Mouse (Mus musculus): Measurements from ENCODE around the gene Nhlrc1. TPM values are rescaled to one million over a fixed set of nuclear protein-coding genes. Genes with fewer than 3 reads are reported as not detected.

Gene Nhlrc1
- polyA plus RNA-seq, 1 experiment from 2014 or later, result 4.5 TPM

- Histone ChIP-seq H3K36me3 (ENCODE audit: control insufficient read depth, insufficient read depth, low read length) (no peaks in the 10 kb centered on the region), H3K4me3 (ENCODE audit: control insufficient read depth in 1 of 2, insufficient read depth in 1 of 2, low read depth in 1 of 2, low read length in 2 of 2) (no peak overlapping the region), H3K9ac (ENCODE audit: low read length) (no peak overlapping the region), H3K27me3 (ENCODE audit: control insufficient read depth, insufficient read depth, low read length) (no peaks in the 10 kb centered on the region), H3K4me2 (ENCODE audit: low read length) (no peak overlapping the region), H3K27ac (replicated peaks in 1 of 2; ENCODE audit: control insufficient read depth in 1 of 2, insufficient read depth in 1 of 2, low read depth in 2 of 2, low read length in 2 of 2) (no peak overlapping the region), H3K9me3 (ENCODE audit: control insufficient read depth, low read length) (no peaks in the 10 kb centered on the region), H3K4me1 (ENCODE audit: control insufficient read depth in 2 of 2, insufficient read depth in 2 of 2, low read length in 2 of 2) (peaks cover 0 to 3% of the 10 kb centered on the region in 2 experiments; a peak in 1 of 4 replicates)
- 89% methylated on average over 4 of the region's 4 CpGs for WGBS
- ATAC-seq (ENCODE audit: insufficient number of reproducible peaks, insufficient read depth, low FRiP score, low read depth), result no peak
These were observed 13.1 kb downstream of the Nhlrc1 start for GRCm38 (mm10) chr13:47001590-47001989.

- no peaks in the 10 kb centered on the region for H3K36me3 ChIP-seq (ENCODE audit: control insufficient read depth, insufficient read depth, low read length)
- no peak overlapping the region for H3K9ac ChIP-seq (ENCODE audit: low read length)
- H3K4me1 ChIP-seq (ENCODE audit: control insufficient read depth in 2 of 2, insufficient read depth in 2 of 2, low read length in 2 of 2), result no peaks in the 10 kb centered on the region
- no peak overlapping the region for H3K4me2 ChIP-seq (ENCODE audit: low read length)
- no peak overlapping the region for H3K4me3 ChIP-seq (ENCODE audit: control insufficient read depth in 1 of 2, insufficient read depth in 1 of 2, low read depth in 1 of 2, low read length in 2 of 2)
- 46% methylated on average over 5 of the region's 5 CpGs for WGBS
- H3K27me3 ChIP-seq (ENCODE audit: control insufficient read depth, insufficient read depth, low read length), result no peaks in the 10 kb centered on the region
- H3K9me3 ChIP-seq (ENCODE audit: control insufficient read depth, low read length), result no peaks in the 10 kb centered on the region
- ATAC-seq (ENCODE audit: insufficient number of reproducible peaks, insufficient read depth, low FRiP score, low read depth), result no peak
- H3K27ac ChIP-seq (replicated peaks in 1 of 2; ENCODE audit: control insufficient read depth in 1 of 2, insufficient read depth in 1 of 2, low read depth in 2 of 2, low read length in 2 of 2), result no peak overlapping the region
These were observed 15.2 kb downstream of the Nhlrc1 start for GRCm38 (mm10) chr13:46999498-46999897.

- Histone ChIP-seq H3K4me3 (ENCODE audit: control insufficient read depth in 1 of 2, insufficient read depth in 1 of 2, low read depth in 1 of 2, low read length in 2 of 2) (no peak overlapping the region), H3K4me2 (ENCODE audit: low read length) (no peak overlapping the region), H3K9me3 (ENCODE audit: control insufficient read depth, low read length) (no peaks in the 10 kb centered on the region), H3K4me1 (ENCODE audit: control insufficient read depth in 2 of 2, insufficient read depth in 2 of 2, low read length in 2 of 2) (peaks cover 3 to 4% of the 10 kb centered on the region in 2 experiments; a peak in 1 of 4 replicates), H3K27ac (replicated peaks in 1 of 2; ENCODE audit: control insufficient read depth in 1 of 2, insufficient read depth in 1 of 2, low read depth in 2 of 2, low read length in 2 of 2) (no peak overlapping the region), H3K27me3 (ENCODE audit: control insufficient read depth, insufficient read depth, low read length) (no peaks in the 10 kb centered on the region), H3K36me3 (ENCODE audit: control insufficient read depth, insufficient read depth, low read length) (no peaks in the 10 kb centered on the region), H3K9ac (ENCODE audit: low read length) (no peak overlapping the region)
- WGBS, result 75% methylated on average over 4 of the region's 4 CpGs
- ATAC-seq (ENCODE audit: insufficient number of reproducible peaks, insufficient read depth, low FRiP score, low read depth), result no peak
These were observed 17.3 kb downstream of the Nhlrc1 start for GRCm38 (mm10) chr13:46997355-46997754.

- H3K4me2 ChIP-seq (ENCODE audit: low read length), result no peak overlapping the region
These were observed 21.4 kb downstream of the Nhlrc1 start for GRCm38 (mm10) chr13:46993274-46993551.

GRCm38 (mm10) chr13:46992516-46993273, 22.0 kb downstream of the Nhlrc1 start:
- no peaks in the 10 kb centered on the region for H3K9me3 ChIP-seq (ENCODE audit: control insufficient read depth, low read length)
- no peak overlapping the region for H3K4me2 ChIP-seq (ENCODE audit: low read length)
- no peak overlapping the region for H3K4me3 ChIP-seq (ENCODE audit: control insufficient read depth in 1 of 2, insufficient read depth in 1 of 2, low read depth in 1 of 2, low read length in 2 of 2)
- no peak overlapping the region for H3K27ac ChIP-seq (replicated peaks in 1 of 2; ENCODE audit: control insufficient read depth in 1 of 2, insufficient read depth in 1 of 2, low read depth in 2 of 2, low read length in 2 of 2)
- 80% methylated on average over 7 of the region's 7 CpGs for WGBS
- no peak for ATAC-seq (ENCODE audit: insufficient number of reproducible peaks, insufficient read depth, low FRiP score, low read depth)
- no peaks in the 10 kb centered on the region for H3K36me3 ChIP-seq (ENCODE audit: control insufficient read depth, insufficient read depth, low read length)
- H3K4me1 ChIP-seq (ENCODE audit: control insufficient read depth in 2 of 2, insufficient read depth in 2 of 2, low read length in 2 of 2), result peaks cover 7 to 15% of the 10 kb centered on the region in 2 experiments; a peak in 3 of 4 replicates
- no peak overlapping the region for H3K9ac ChIP-seq (ENCODE audit: low read length)
- no peaks in the 10 kb centered on the region for H3K27me3 ChIP-seq (ENCODE audit: control insufficient read depth, insufficient read depth, low read length)

More at GRCm38 (mm10) chr13:46993274-46993551, 21.4 kb downstream of the Nhlrc1 start:
- 88% methylated on average over 2 of the region's 2 CpGs for WGBS
- H3K27me3 ChIP-seq (ENCODE audit: control insufficient read depth, insufficient read depth, low read length), result no peaks in the 10 kb centered on the region
- peaks cover 7 to 15% of the 10 kb centered on the region in 2 experiments; a peak in 3 of 4 replicates for H3K4me1 ChIP-seq (ENCODE audit: control insufficient read depth in 2 of 2, insufficient read depth in 2 of 2, low read length in 2 of 2)
- H3K4me3 ChIP-seq (ENCODE audit: control insufficient read depth in 1 of 2, insufficient read depth in 1 of 2, low read depth in 1 of 2, low read length in 2 of 2), result no peak overlapping the region
- no peak for ATAC-seq (ENCODE audit: insufficient number of reproducible peaks, insufficient read depth, low FRiP score, low read depth)
- no peak overlapping the region for H3K27ac ChIP-seq (replicated peaks in 1 of 2; ENCODE audit: control insufficient read depth in 1 of 2, insufficient read depth in 1 of 2, low read depth in 2 of 2, low read length in 2 of 2)
- H3K9me3 ChIP-seq (ENCODE audit: control insufficient read depth, low read length), result no peaks in the 10 kb centered on the region
- no peak overlapping the region for H3K9ac ChIP-seq (ENCODE audit: low read length)
- no peaks in the 10 kb centered on the region for H3K36me3 ChIP-seq (ENCODE audit: control insufficient read depth, insufficient read depth, low read length)

GRCm38 (mm10) chr13:46990376-46991011, 24.2 kb downstream of the Nhlrc1 start:
- H3K9me3 ChIP-seq (ENCODE audit: control insufficient read depth, low read length), result no peaks in the 10 kb centered on the region
- H3K4me1 ChIP-seq (ENCODE audit: control insufficient read depth in 2 of 2, insufficient read depth in 2 of 2, low read length in 2 of 2), result peaks cover 13 to 21% of the 10 kb centered on the region in 2 experiments; a peak in 3 of 4 replicates
- no peaks in the 10 kb centered on the region for H3K36me3 ChIP-seq (ENCODE audit: control insufficient read depth, insufficient read depth, low read length)
- no peak overlapping the region for H3K4me3 ChIP-seq (ENCODE audit: control insufficient read depth in 1 of 2, insufficient read depth in 1 of 2, low read depth in 1 of 2, low read length in 2 of 2)
- no peak overlapping the region for H3K9ac ChIP-seq (ENCODE audit: low read length)
- 18% methylated on average over 4 of the region's 4 CpGs for WGBS
- no peak for ATAC-seq (ENCODE audit: insufficient number of reproducible peaks, insufficient read depth, low FRiP score, low read depth)
- no peak overlapping the region for H3K27ac ChIP-seq (replicated peaks in 1 of 2; ENCODE audit: control insufficient read depth in 1 of 2, insufficient read depth in 1 of 2, low read depth in 2 of 2, low read length in 2 of 2)
- H3K27me3 ChIP-seq (ENCODE audit: control insufficient read depth, insufficient read depth, low read length), result no peaks in the 10 kb centered on the region
- no peak overlapping the region for H3K4me2 ChIP-seq (ENCODE audit: low read length)

- Histone ChIP-seq H3K36me3 (ENCODE audit: control insufficient read depth, insufficient read depth, low read length) (no peaks in the 10 kb centered on the region), H3K4me3 (ENCODE audit: control insufficient read depth in 1 of 2, insufficient read depth in 1 of 2, low read depth in 1 of 2, low read length in 2 of 2) (no peak overlapping the region), H3K4me1 (ENCODE audit: control insufficient read depth in 2 of 2, insufficient read depth in 2 of 2, low read length in 2 of 2) (peaks cover 10 to 17% of the 10 kb centered on the region in 2 experiments; a peak in 3 of 4 replicates), H3K9ac (ENCODE audit: low read length) (no peak overlapping the region), H3K9me3 (ENCODE audit: control insufficient read depth, low read length) (no peaks in the 10 kb centered on the region), H3K27ac (replicated peaks in 1 of 2; ENCODE audit: control insufficient read depth in 1 of 2, insufficient read depth in 1 of 2, low read depth in 2 of 2, low read length in 2 of 2) (no peak overlapping the region), H3K4me2 (ENCODE audit: low read length) (no peak overlapping the region), H3K27me3 (ENCODE audit: control insufficient read depth, insufficient read depth, low read length) (no peaks in the 10 kb centered on the region)
- 65% methylated on average over 8 of the region's 8 CpGs for WGBS
- ATAC-seq (ENCODE audit: insufficient number of reproducible peaks, insufficient read depth, low FRiP score, low read depth), result no peak
These were observed 26.7 kb downstream of the Nhlrc1 start for GRCm38 (mm10) chr13:46987941-46988340.

Measured in heart, embryonic 14.5 days (tissue).